Mouse (Mus musculus): ENCODE measurements around the gene Gsto1. TPM values are rescaled to one million over a fixed set of nuclear protein-coding genes. Genes with fewer than 3 reads are reported as not detected.

Gene Gsto1
- total RNA-seq (2014; rRNA removed) (149 and 176 TPM in 2 replicates), polyA plus RNA-seq (2012; rRNA removed) (116 and 123 TPM in 2 replicates)

DNA sequence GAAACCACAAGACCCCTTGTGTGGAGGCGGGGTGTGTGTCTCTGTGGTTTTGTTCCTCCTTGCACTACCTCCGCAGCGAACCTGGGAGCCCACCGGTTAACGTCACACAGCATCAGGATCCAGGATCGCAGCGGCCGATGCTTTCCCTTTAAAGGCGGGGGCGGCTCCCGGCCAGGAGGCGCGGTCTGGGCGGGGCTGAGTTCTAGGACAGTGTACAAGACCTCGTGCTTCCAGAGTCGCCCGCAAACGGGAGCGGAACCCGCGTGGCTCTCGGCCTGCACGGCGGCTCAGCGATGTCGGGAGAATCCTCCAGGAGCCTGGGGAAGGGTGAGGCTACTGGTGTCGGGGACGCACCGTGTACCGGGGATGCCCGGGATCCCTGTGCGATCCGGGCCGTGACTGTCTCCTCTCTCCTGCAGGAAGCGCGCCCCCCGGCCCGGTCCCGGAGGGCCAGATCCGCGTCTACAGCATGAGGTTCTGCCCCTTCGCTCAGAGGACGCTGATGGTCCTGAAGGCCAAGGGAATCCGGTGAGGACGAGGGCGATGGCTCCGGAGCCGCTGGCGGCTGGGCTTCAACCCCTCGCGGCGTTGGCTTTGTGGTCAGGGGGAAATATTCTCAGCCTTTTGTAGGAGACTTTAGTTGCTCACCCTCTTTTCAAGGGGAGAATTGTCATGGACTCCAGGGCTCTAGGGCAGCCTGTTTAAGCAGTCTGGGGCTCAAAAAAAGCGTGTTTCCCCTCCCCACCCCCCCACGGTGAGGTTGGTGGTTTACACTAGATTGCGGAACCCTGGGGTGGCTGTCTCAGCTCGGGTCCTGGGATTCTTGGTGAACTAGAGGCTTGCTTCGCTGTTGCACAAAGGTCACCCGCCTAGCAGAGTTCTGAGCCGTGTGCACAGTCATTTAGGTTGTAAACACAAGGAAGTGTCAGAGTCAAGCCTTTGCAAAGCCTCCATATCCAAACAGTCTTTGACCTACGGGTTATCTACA lies at the start of gene Gsto1:
Gene Gsto1, plus strand, starts transcription at position 175 of the 988 bp plus-strand sequence.
- no peaks in the 10 kb centered on the region for H3K79me2 ChIP-seq (ENCODE audit: control insufficient read depth, insufficient read depth, low read length)
- TF ChIP-seq CTCF (IDR thresholded peaks at IDR 0.05; ENCODE audit: low read depth, low read length) (no peak), POLR2A (IDR thresholded peaks at IDR 0.05; ENCODE audit: extremely low read depth, insufficient read depth, low read length) (peak; percentile 96)
- H3K4me3 ChIP-seq (ENCODE audit: insufficient read depth, low read depth, low read length) = peak within 1 kb of the TSS; percentile 92
- H3K4me1 ChIP-seq (ENCODE audit: control insufficient read depth, insufficient read depth, low read length) = peaks cover 3% of the 10 kb centered on the region; the same call in 1 of the 2 replicates
- WGBS = under 1% methylated on average over 59 of the region's 60 CpGs
- peak within 1 kb of the TSS; percentile 88 for H3K9ac ChIP-seq (ENCODE audit: low read depth, low read length)
- H3K27ac ChIP-seq (replicated peaks; ENCODE audit: insufficient read depth, low read depth, low read length) = peak within 1 kb of the TSS; percentile 81
- DNase-seq (ENCODE audit: extremely low read depth, low read depth, low spot score) = peak; percentile 71
- no peaks in the 10 kb centered on the region for H3K27me3 ChIP-seq (ENCODE audit: control insufficient read depth, insufficient read depth, low read length)
- H3K36me3 ChIP-seq (ENCODE audit: control insufficient read depth, insufficient read depth, low read length) = peaks cover 17% of the 10 kb centered on the region

DNA sequence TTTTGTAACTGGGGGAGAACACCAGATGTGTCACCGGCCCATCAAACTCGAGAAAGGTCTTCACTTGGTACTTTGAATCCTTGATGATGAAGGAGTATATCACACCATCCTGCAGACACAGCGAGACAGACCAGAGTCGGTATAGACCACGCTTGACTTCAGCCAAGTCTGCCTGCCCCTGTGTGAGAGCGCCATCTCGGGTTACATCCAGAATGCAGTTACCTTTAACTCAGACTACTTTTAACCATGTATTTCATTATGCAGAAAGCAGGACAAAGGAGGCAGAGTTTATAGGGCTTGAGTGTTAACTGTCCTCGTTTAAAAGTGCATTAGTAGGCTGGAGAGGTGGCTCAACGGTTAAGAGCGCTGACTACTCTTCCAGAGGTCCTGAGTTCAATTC lies 42.7 kb upstream of the Gsto1 start:
- DNase-seq (ENCODE audit: extremely low read depth, low read depth, low spot score) = no peak
- Histone ChIP-seq H3K36me3 (ENCODE audit: control insufficient read depth, insufficient read depth, low read length) (no peaks in the 10 kb centered on the region), H3K4me1 (ENCODE audit: control insufficient read depth, insufficient read depth, low read length) (no peaks in the 10 kb centered on the region), H3K4me3 (ENCODE audit: insufficient read depth, low read depth, low read length) (no peak overlapping the region), H3K27ac (replicated peaks; ENCODE audit: insufficient read depth, low read depth, low read length) (no peak overlapping the region), H3K27me3 (ENCODE audit: control insufficient read depth, insufficient read depth, low read length) (no peaks in the 10 kb centered on the region), H3K79me2 (ENCODE audit: control insufficient read depth, insufficient read depth, low read length) (no peaks in the 10 kb centered on the region), H3K9ac (ENCODE audit: low read depth, low read length) (no peak overlapping the region)
- TF ChIP-seq POLR2A (IDR thresholded peaks at IDR 0.05; ENCODE audit: extremely low read depth, insufficient read depth, low read length) (no peak), CTCF (IDR thresholded peaks at IDR 0.05; ENCODE audit: low read depth, low read length) (no peak)
- WGBS = 83% methylated on average over 10 of the region's 10 CpGs

DNA sequence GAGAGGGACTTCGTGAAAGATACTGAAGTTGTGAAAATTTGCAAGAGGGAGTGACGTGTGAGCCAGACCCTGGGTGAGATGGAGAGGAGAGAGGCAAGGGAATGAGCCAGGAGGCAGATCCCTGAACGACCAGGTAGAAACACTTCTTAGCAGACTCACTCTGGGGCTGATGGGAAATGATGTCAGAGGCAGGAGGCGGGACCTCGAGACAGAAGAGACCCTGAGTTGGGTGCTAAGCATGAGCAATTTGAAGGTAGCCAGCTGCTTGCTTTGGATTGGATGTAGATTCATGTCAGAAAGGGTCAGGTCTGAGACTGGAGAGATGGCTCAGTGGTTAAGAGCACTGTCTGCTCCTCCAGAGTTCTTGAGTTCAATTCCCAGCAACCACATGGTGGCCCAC lies 40.0 kb upstream of the Gsto1 start:
- no peak for DNase-seq (ENCODE audit: extremely low read depth, low read depth, low spot score)
- no peaks in the 10 kb centered on the region for H3K27me3 ChIP-seq (ENCODE audit: control insufficient read depth, insufficient read depth, low read length)
- H3K4me3 ChIP-seq (ENCODE audit: insufficient read depth, low read depth, low read length) = no peak overlapping the region
- WGBS = 83% methylated on average over 5 of the region's 5 CpGs
- H3K36me3 ChIP-seq (ENCODE audit: control insufficient read depth, insufficient read depth, low read length) = no peaks in the 10 kb centered on the region
- H3K79me2 ChIP-seq (ENCODE audit: control insufficient read depth, insufficient read depth, low read length) = no peaks in the 10 kb centered on the region
- H3K27ac ChIP-seq (replicated peaks; ENCODE audit: insufficient read depth, low read depth, low read length) = no peak overlapping the region
- H3K4me1 ChIP-seq (ENCODE audit: control insufficient read depth, insufficient read depth, low read length) = no peaks in the 10 kb centered on the region
- no peak for TF ChIP-seq CTCF (IDR thresholded peaks at IDR 0.05; ENCODE audit: low read depth, low read length)
- TF ChIP-seq POLR2A (IDR thresholded peaks at IDR 0.05; ENCODE audit: extremely low read depth, insufficient read depth, low read length) = no peak
- no peak overlapping the region for H3K9ac ChIP-seq (ENCODE audit: low read depth, low read length)

DNA sequence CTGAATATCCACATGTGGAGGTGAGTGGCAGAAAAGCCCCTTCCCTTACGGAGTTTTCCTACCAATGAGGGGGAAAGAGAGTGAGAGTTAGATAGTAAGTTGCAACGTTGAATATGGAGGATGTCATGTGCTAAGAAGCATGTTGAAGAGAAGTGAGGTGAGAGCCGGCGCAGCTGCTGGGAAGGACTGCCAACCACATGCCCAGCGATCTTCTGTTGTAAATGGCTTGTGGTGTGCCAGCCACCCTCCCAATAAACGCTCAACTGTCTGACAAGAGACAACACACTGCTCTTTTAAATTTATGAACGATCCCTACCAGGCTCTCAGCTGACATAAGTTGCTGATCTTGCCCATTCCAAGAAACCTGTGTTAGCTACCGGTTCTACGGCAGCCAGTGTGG lies 37.1 kb upstream of the Gsto1 start:
- Histone ChIP-seq H3K27me3 (ENCODE audit: control insufficient read depth, insufficient read depth, low read length) (peaks cover 4% of the 10 kb centered on the region; the same call in 1 of the 2 replicates), H3K79me2 (ENCODE audit: control insufficient read depth, insufficient read depth, low read length) (no peaks in the 10 kb centered on the region), H3K4me3 (ENCODE audit: insufficient read depth, low read depth, low read length) (no peak overlapping the region), H3K36me3 (ENCODE audit: control insufficient read depth, insufficient read depth, low read length) (no peaks in the 10 kb centered on the region), H3K4me1 (ENCODE audit: control insufficient read depth, insufficient read depth, low read length) (no peaks in the 10 kb centered on the region), H3K9ac (ENCODE audit: low read depth, low read length) (no peak overlapping the region), H3K27ac (replicated peaks; ENCODE audit: insufficient read depth, low read depth, low read length) (no peak overlapping the region)
- DNase-seq (ENCODE audit: extremely low read depth, low read depth, low spot score) = no peak
- no peak for TF ChIP-seq CTCF (IDR thresholded peaks at IDR 0.05; ENCODE audit: low read depth, low read length)
- TF ChIP-seq POLR2A (IDR thresholded peaks at IDR 0.05; ENCODE audit: extremely low read depth, insufficient read depth, low read length) = no peak
- WGBS = 85% methylated on average over 9 of the region's 9 CpGs

DNA sequence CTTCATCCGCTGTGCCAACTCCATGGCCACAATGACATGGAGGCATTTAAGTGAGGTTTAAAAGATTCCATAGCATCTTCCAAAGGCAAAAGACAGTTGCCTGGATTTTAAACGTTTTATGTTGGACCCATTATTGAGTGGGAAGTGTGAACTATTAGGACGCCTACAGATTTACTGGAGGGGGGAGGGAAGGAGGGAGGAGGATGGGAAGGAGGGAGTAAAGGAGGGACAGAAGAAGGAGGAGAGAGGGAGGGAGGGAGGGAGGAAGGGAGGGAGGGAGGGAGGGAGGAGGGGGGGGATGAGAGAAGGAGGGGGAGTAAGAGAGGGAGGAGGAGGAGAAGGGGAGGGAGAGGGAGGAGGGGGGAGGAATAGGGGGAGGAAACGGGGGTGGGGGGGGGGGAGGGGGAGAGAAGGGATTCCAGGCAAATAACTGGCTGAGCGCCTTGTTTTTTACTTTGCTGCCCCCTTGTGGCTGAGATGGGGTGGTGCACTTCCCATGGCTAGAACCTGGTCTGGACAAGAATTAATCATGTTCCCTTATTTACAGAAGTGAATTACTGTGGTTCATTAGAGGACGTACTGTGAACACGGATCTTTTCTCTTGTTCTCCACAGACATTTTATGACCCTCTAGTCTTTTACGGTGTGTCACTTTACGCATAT lies 33.8 kb upstream of the Gsto1 start:
- Histone ChIP-seq H3K27me3 (ENCODE audit: control insufficient read depth, insufficient read depth, low read length) (peaks cover 4% of the 10 kb centered on the region; the same call in 1 of the 2 replicates), H3K36me3 (ENCODE audit: control insufficient read depth, insufficient read depth, low read length) (no peaks in the 10 kb centered on the region), H3K4me3 (ENCODE audit: insufficient read depth, low read depth, low read length) (no peak overlapping the region), H3K9ac (ENCODE audit: low read depth, low read length) (no peak overlapping the region), H3K79me2 (ENCODE audit: control insufficient read depth, insufficient read depth, low read length) (no peaks in the 10 kb centered on the region), H3K4me1 (ENCODE audit: control insufficient read depth, insufficient read depth, low read length) (no peaks in the 10 kb centered on the region), H3K27ac (replicated peaks; ENCODE audit: insufficient read depth, low read depth, low read length) (no peak overlapping the region)
- 20% methylated on average over 8 of the region's 9 CpGs for WGBS
- DNase-seq (ENCODE audit: extremely low read depth, low read depth, low spot score) = peak; percentile 35
- TF ChIP-seq POLR2A (IDR thresholded peaks at IDR 0.05; ENCODE audit: extremely low read depth, insufficient read depth, low read length) (no peak), CTCF (IDR thresholded peaks at IDR 0.05; ENCODE audit: low read depth, low read length) (peak; percentile 74; the same call in 1 of the 2 replicates)

All from liver, adult 2 months (tissue).